In the genomic region with DNA sequence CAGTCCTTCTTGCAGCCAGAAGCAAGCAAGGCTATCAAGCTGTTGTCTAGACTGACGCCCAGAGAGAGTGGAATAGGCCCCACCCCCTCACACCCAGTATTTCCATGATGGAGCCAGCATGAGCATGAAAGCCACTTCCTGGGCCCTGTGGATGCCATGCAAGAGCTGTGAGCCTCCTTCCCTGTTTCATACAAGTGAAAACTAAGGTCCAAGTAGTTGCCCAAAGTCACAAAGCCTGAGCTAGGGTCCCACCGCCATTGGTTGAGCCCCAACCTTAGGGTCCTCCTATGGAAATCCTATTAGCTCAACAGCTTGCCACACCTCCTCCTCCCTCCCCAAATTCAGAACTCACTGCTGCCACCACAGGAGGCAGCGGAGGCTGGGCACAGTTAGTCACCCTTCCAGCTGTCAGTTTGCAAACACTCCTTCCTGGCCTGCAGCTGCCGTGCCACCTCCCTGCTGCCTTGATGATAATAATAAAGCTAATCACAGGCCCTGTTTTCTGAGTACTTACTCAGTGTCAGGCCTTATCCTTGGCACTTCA, we compare ENCODE assay signal across 11 mouse cellular contexts. TPM values are rescaled to one million over a fixed set of nuclear protein-coding genes. Genes with fewer than 3 reads are reported as not detected.
DNase-seq lines count a peak whose midpoint lies in the region; ATAC-seq and TF ChIP-seq lines count a peak whose summit lies in the region.
"Had no signal": no experiment of that assay in that cellular context is flagged by ENCODE, and none has a peak within 500 bp of the region (broad histone marks: within the 10 kb centered on the region; RNA-seq: fewer than 3 reads in every experiment).

No protein-coding gene starts in this region.

- peaks cover 37% of the 10 kb centered on the region for H3K36me3 ChIP-seq in forebrain, embryonic 13.5 days (ENCODE audit: poor library complexity, severe bottlenecking)
- H3K36me3 ChIP-seq in forebrain, embryonic 12.5 days (replicated peaks): peaks cover 34% of the 10 kb centered on the region
- H3K36me3 ChIP-seq in lung, postnatal 0 days (ENCODE audit: insufficient read depth, low read length): peaks cover 5% of the 10 kb centered on the region; the same call in 1 of the 2 replicates

- H3K9me3 ChIP-seq in forebrain, embryonic 13.5 days (replicated peaks): no peaks in the 10 kb centered on the region
- H3K9me3 ChIP-seq in forebrain, embryonic 12.5 days: no peaks in the 10 kb centered on the region
- H3K9me3 ChIP-seq in lung, postnatal 0 days (ENCODE audit: low read length): no peaks in the 10 kb centered on the region
- H3K9me3 ChIP-seq: limb, embryonic 15.5 days had no signal

- peaks cover 32% of the 10 kb centered on the region for H3K4me1 ChIP-seq in forebrain, embryonic 13.5 days
- H3K4me1 ChIP-seq in forebrain, embryonic 12.5 days: peaks cover 28% of the 10 kb centered on the region
- H3K4me1 ChIP-seq in lung, postnatal 0 days (ENCODE audit: insufficient read depth, low read depth, low read length): peaks cover 16% of the 10 kb centered on the region; the same call in 1 of the 2 replicates

- 47% methylated on average over 4 of the region's 4 CpGs for WGBS in forebrain, embryonic 13.5 days
- 32% methylated on average over 4 of the region's 4 CpGs for WGBS in forebrain, embryonic 12.5 days
- 36% methylated on average over 4 of the region's 4 CpGs for WGBS in lung, postnatal 0 days

- no peak for TF ChIP-seq EP300 in lung, postnatal 0 days (IDR thresholded peaks at IDR 0.05)

- ATAC-seq in forebrain, embryonic 13.5 days: no peak
- no peak for ATAC-seq in forebrain, embryonic 12.5 days (ENCODE audit: low FRiP score)
- no peak for ATAC-seq in lung, postnatal 0 days
- peak; percentile 52 for ATAC-seq in erythroblast, adult 5-6 weeks (replicated peaks; ENCODE audit: low FRiP score, poor library complexity, severe bottlenecking)
- ATAC-seq in cerebellum, adult (ENCODE audit: insufficient number of reproducible peaks, low FRiP score, low TSS enrichment): no peak

- no peak overlapping the region for H3K4me3 ChIP-seq in forebrain, embryonic 13.5 days
- H3K4me3 ChIP-seq in forebrain, embryonic 12.5 days (replicated peaks): no peak overlapping the region
- H3K4me3 ChIP-seq in lung, postnatal 0 days (ENCODE audit: low read depth, low read length): no peak overlapping the region
- H3K4me3 ChIP-seq: limb, embryonic 15.5 days had no signal

- H3K27ac ChIP-seq in forebrain, embryonic 13.5 days: peak overlapping the region; percentile 8; the same call in 1 of the 2 replicates
- H3K27ac ChIP-seq in forebrain, embryonic 12.5 days: no peak overlapping the region
- H3K27ac ChIP-seq in lung, postnatal 0 days (ENCODE audit: low read length): no peak overlapping the region
- H3K27ac ChIP-seq: limb, embryonic 15.5 days had no signal

- H3K9ac ChIP-seq in forebrain, embryonic 13.5 days: no peak overlapping the region
- no peak overlapping the region for H3K9ac ChIP-seq in forebrain, embryonic 12.5 days
- H3K9ac ChIP-seq in lung, postnatal 0 days (replicated peaks; ENCODE audit: low read depth): no peak overlapping the region
- H3K9ac ChIP-seq: limb, embryonic 15.5 days had no signal

- no peak overlapping the region for H3K4me2 ChIP-seq in forebrain, embryonic 13.5 days
- H3K4me2 ChIP-seq in forebrain, embryonic 12.5 days: no peak overlapping the region
- no peak overlapping the region for H3K4me2 ChIP-seq in lung, postnatal 0 days (replicated peaks; ENCODE audit: low read depth, low read length)
- H3K4me2 ChIP-seq: limb, embryonic 15.5 days had no signal

- DNase-seq in lung, postnatal 0 days (ENCODE audit: low spot score): peak; percentile 38
- DNase-seq in lung, postnatal 4 days: no peak
- peak; percentile 66 to 69 for DNase-seq in spleen, postnatal 36 days (ENCODE audit: low spot score in 2 of 2)
- no peak for DNase-seq in cerebellum, postnatal 4 days (ENCODE audit: low spot score in 2 of 2)
- DNase-seq: cerebellum, postnatal 25 days had no signal

- H3K27me3 ChIP-seq in forebrain, embryonic 13.5 days: no peaks in the 10 kb centered on the region
- H3K27me3 ChIP-seq in forebrain, embryonic 12.5 days: no peaks in the 10 kb centered on the region
- H3K27me3 ChIP-seq in lung, postnatal 0 days (replicated peaks; ENCODE audit: insufficient read depth, low read length): no peaks in the 10 kb centered on the region
- H3K27me3 ChIP-seq: limb, embryonic 15.5 days had no signal

- TF ChIP-seq CTCF in lung, postnatal 0 days (IDR thresholded peaks at IDR 0.05): peak; percentile 51

RNA-seq across cellular contexts. Expression of gene Lman1l, which starts 13.0 kb away (rescaled TPM):
- polyA plus RNA-seq in forebrain, embryonic 13.5 days (2015; fragmentation: Nextera tagmentation; extraction: Ambion mirVana): not detected in 2 replicates
- not detected in 2 replicates for polyA plus RNA-seq in forebrain, embryonic 12.5 days (2016; fragmentation: Nextera tagmentation; extraction: Ambion mirVana)
- not detected in 2 replicates for polyA plus RNA-seq in lung, postnatal 0 days (2015; fragmentation: Nextera tagmentation; extraction: Ambion mirVana)
- not detected in 2 replicates for total RNA-seq in erythroblast, adult 5-6 weeks (2015; ENCODE audit: low replicate concordance)
- total RNA-seq in erythroblast, adult 5-6 weeks (2017; ENCODE audit: low replicate concordance): not detected in 2 replicates
- polyA plus RNA-seq: heart, embryonic 16.5 days; limb, embryonic 15.5 days had no signal

RNA-seq across cellular contexts. Expression of gene Csk, which starts 19.9 kb away (rescaled TPM):
- 35.0 and 39.8 TPM in 2 replicates for polyA plus RNA-seq in forebrain, embryonic 13.5 days (2015; fragmentation: Nextera tagmentation; extraction: Ambion mirVana)
- polyA plus RNA-seq in forebrain, embryonic 12.5 days (2016; fragmentation: Nextera tagmentation; extraction: Ambion mirVana): 28.6 and 29.8 TPM in 2 replicates
- polyA plus RNA-seq in lung, postnatal 0 days (2015; fragmentation: Nextera tagmentation; extraction: Ambion mirVana): 25.6 and 27.3 TPM in 2 replicates
- total RNA-seq in erythroblast, adult 5-6 weeks (2015; ENCODE audit: low replicate concordance): 31.6 and 44.6 TPM in 2 replicates
- 12.1 and 40.8 TPM in 2 replicates for total RNA-seq in erythroblast, adult 5-6 weeks (2017; ENCODE audit: low replicate concordance)

RNA-seq across cellular contexts. Expression of gene Cplx3, which starts 27.5 kb away (rescaled TPM):
- not detected in 2 replicates for polyA plus RNA-seq in forebrain, embryonic 13.5 days (2015; fragmentation: Nextera tagmentation; extraction: Ambion mirVana)
- polyA plus RNA-seq in forebrain, embryonic 12.5 days (2016; fragmentation: Nextera tagmentation; extraction: Ambion mirVana): 0.65 TPM in 1 of 2 replicates, not detected in the other
- polyA plus RNA-seq in lung, postnatal 0 days (2015; fragmentation: Nextera tagmentation; extraction: Ambion mirVana): not detected in 2 replicates
- total RNA-seq in erythroblast, adult 5-6 weeks (2015; ENCODE audit: low replicate concordance): not detected in 2 replicates
- total RNA-seq in erythroblast, adult 5-6 weeks (2017; ENCODE audit: low replicate concordance): 0.34 TPM in 1 of 2 replicates, not detected in the other
- polyA plus RNA-seq: heart, embryonic 16.5 days; limb, embryonic 15.5 days had no signal

RNA-seq across cellular contexts. Expression of gene Ulk3, which starts 44.3 kb away (rescaled TPM):
- polyA plus RNA-seq in forebrain, embryonic 13.5 days (2015; fragmentation: Nextera tagmentation; extraction: Ambion mirVana): 20.0 and 20.3 TPM in 2 replicates
- polyA plus RNA-seq in forebrain, embryonic 12.5 days (2016; fragmentation: Nextera tagmentation; extraction: Ambion mirVana): 19.9 and 24.1 TPM in 2 replicates
- 7.3 and 7.8 TPM in 2 replicates for polyA plus RNA-seq in lung, postnatal 0 days (2015; fragmentation: Nextera tagmentation; extraction: Ambion mirVana)
- total RNA-seq in erythroblast, adult 5-6 weeks (2015; ENCODE audit: low replicate concordance): 1.5 TPM in 1 of 2 replicates, not detected in the other
- total RNA-seq in erythroblast, adult 5-6 weeks (2017; ENCODE audit: low replicate concordance): 0.28 TPM in 1 of 2 replicates, not detected in the other

RNA-seq across cellular contexts. Expression of gene Cyp1a2, which starts 50.0 kb away (rescaled TPM):
- not detected in 2 replicates for polyA plus RNA-seq in forebrain, embryonic 13.5 days (2015; fragmentation: Nextera tagmentation; extraction: Ambion mirVana)
- not detected in 2 replicates for polyA plus RNA-seq in forebrain, embryonic 12.5 days (2016; fragmentation: Nextera tagmentation; extraction: Ambion mirVana)
- polyA plus RNA-seq in lung, postnatal 0 days (2015; fragmentation: Nextera tagmentation; extraction: Ambion mirVana): 0.07 TPM in 1 of 2 replicates, not detected in the other
- not detected in 2 replicates for total RNA-seq in erythroblast, adult 5-6 weeks (2015; ENCODE audit: low replicate concordance)
- total RNA-seq in erythroblast, adult 5-6 weeks (2017; ENCODE audit: low replicate concordance): not detected in 2 replicates
- polyA plus RNA-seq: limb, embryonic 15.5 days had no signal

Comparison
In these comparisons a context has a peak if more than half of its experiments do, and no peak if none do; other contexts are left out.
1. DNase-seq: peak in lung, postnatal 0 days (single experiment) and spleen, postnatal 36 days (2 of 2); none in lung, postnatal 4 days (0 of 2) and cerebellum, postnatal 4 days (0 of 2).